Mouse (Mus musculus) monocyte, adult 2 months (primary cell): ENCODE results near the gene Eva1a.

Experiments used
- DNase-seq, 2 experiments: peaks; one replicate each; pipeline ENCODE4 v3.0.0; 2022; ENCODE audit warnings: low spot score in 2 of 2, low read depth in 1 of 2

The Eva1a gene

GRCm38 (mm10) chr6:82040834-82041487 is at the start of gene Eva1a:
Gene Eva1a (plus strand): TSS chr6:82041043.
- no peak for DNase-seq

GRCm38 (mm10) chr6:82012392-82012791 is 28.5 kb upstream of the Eva1a start:
- no peak for DNase-seq

GRCm38 (mm10) chr6:82021074-82021473 is 19.8 kb upstream of the Eva1a start:
- no peak for DNase-seq

DNA sequence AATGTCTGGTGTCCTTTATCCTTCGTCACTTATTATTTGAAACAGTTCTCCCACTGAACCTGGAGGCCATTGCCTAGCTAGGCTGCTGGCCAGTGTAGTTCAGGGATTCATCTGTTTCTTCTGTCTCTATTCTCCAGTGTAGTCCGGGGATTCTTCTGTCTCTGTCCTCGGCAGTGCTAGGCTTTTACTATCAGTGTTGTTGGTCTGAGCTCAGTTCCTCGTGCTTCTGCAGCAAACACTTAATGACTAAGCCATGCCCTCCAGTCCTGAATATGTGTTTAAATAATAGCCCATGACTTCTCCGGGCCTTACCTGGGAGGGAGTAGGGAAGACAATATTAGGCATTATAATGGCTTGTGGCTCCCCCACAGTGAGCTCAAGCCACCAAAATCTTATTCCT is 19.3 kb upstream of the Eva1a start:
- no peak for DNase-seq

DNA sequence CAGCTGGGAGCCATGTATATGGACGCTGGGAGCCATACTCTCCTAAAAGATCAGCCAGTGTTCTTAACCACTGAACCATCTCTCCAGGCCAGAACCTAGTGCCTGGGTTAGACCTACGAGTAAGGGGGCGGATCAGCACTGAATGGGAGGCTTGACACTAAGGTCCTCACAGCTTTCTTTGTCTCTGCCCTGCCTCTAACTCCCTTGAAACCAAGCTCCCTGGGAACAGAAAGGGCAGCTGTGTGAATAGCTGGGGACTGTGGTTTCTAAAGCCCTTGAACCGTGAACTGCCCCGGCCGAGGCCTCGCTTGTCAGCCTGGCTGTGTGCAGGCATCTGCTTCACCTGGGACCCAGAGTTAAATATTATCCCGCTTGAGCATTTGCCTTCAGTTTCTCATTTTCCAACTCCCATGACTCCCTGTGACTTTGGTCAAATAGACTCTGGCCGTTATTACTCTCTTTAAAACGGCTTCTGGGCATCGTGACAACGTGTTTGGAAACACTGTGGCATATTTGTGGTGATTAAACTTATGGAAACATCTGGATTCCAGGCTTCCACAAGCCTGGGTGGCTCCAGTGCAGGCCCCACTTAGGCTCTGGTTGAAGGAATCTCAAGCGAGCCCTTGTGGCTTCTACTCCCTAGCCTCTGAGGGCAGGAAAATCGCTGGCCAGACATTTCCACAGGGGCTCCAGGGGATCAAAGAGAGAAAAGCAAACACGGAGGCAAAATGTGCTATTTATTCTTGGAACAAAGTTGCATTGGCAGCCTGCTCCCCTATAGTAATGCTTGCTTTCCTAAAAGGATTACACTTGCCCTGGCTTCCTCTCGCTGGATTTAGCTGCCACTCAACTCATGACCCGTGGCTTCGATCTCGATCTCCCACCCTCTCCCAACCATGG is 11.0 kb upstream of the Eva1a start:
- DNase-seq: no peak

GRCm38 (mm10) chr6:82030511-82030884 is 10.3 kb upstream of the Eva1a start:
- DNase-seq: no peak

DNA sequence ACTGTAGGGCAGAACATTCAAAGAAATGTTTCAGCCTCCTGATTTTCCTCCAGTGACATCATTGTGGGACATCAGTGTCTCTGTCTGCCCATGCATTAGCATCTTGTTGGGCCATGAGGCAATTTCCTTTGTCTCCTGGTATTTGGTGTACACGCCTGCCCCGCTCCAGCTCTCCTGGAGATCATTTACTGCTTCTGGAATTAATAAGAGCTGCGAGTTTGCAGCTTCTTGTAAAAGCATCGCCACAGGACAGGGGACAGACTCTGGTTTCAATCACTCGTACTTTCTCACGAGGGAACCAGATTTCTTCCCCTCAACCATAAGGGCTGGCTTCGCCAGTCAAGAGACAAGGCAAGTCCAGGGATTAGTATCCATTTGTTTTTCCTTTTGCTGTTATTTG is 3.6 kb upstream of the Eva1a start:
- DNase-seq: no peak

DNA sequence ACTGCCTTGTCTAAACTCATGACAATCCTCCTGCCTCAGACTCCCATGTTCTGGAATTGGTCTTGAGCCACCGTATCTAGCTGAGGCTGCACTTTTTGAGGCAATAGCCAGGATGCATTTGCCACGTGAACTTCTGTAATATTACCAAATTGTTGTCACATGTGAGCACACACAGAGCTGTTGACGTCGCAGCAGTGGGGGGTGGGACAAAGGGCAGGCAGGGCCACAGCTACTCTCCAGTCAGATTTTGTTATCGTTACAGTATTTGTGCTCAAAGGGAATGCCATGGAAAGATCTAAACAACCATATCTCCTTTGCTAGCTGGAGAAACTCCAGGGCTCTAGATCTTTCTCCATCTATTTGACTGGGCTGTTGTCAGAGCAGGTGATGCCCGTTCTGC is 1.6 kb upstream of the Eva1a start:
- no peak for DNase-seq

GRCm38 (mm10) chr6:82039968-82040367 is 875 bp upstream of the Eva1a start:
- no peak for DNase-seq

DNA sequence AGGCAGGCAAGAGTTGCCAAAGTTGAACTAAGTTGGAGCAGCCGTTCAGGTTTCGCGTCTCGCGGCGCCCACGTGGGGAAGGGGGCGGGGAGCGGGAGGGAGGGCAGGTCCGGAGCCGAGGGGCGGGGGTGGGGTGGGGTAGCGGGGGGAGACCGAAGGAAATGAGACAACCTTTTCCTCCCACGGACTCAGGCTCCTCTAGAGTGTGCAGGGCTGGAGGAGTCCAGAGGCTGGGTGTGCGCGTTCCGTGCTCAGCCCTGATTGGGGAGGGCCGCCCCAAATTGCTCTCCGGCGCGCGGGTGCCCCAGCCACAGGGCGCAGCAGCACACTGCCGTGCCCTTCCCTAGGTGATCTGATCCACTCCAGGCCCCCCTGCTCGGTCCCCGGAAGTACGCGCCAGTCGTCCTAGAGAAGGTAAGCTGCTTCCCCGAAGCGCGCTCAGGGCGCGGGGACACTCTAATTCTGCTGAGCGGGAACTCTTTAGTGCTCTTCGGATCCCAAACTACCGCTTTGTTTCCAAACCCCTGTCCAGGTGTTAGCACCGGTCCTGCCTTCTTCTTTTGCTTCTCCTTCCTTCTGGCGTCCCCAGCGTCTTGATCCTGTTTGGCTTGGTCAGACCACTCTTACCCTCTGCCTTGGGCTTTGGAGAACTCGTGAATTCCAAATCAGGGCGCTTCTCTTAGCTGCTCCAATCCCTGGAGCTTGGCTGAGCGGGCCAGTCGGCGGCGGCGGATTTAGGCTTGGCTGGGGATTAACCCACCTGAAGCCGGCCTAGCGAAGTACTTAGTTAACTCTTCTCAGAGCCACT is 849 bp downstream of the Eva1a start:
- no peak for DNase-seq

DNA sequence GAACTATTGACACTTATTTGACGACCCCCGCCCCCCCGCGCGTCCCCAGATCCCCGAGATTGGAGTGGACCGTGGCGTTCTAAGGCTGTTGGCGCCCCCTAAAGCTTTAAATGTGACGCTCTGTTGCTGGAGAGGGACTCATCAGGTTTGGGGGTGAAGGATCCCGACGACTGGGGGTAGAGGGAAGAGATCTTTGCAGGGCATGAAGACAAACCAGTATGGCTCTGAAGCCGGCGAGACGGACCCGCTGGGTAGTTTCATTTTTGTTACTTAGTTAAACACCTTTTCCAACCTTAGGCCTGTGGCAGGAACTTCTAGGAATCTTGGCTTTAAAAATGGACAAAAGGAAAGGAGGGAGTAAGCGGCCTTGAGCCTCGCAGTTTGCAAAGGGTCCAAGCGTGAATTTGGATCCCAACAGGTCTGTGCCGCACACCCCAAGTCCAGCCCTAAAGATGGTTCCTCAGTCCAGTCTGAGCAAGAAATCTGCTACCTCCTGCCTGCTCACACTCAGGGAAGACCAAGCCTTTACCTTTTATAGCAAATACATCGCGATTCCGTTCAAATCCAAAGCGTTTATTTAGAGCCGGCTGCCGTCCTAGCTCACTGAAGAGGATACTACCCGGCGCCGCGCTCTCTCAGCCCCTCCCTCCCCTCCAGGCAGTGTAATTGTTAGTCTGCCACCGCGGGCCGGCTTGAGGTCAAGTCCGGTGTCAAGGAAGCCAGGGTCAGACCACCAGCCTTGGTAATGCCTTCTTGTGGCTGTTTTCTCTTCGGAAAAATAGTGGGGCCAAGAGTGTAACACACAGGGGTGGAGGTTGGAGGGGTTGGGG is 1.7 kb downstream of the Eva1a start:
- no peak for DNase-seq

DNA sequence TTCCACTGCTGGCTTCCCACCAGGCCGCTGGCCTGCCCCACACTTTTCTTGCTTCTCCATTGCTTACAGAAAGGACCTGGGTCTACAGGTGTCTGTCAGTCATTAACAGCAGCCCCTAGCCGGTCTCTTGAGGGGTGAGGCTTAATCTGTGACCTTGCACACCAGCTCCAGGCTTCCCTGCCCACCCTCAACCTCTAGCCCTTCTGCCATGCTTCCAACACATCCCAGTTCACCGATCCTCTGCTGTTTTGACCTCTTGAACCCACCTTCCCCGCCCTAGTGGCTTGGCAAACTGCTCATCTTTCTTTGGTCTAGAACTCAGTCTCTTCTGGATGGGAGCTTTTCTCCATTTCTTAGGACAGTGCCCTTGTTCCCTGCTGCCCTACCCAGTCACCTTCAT is 2.8 kb downstream of the Eva1a start:
- no peak for DNase-seq

GRCm38 (mm10) chr6:82044509-82044908 is 3.7 kb downstream of the Eva1a start:
- DNase-seq: no peak

- DNase-seq: no peak
Measured at GRCm38 (mm10) chr6:82047977-82048376, 7.1 kb downstream of the Eva1a start.

- no peak for DNase-seq
Measured at GRCm38 (mm10) chr6:82050201-82050600, 9.4 kb downstream of the Eva1a start.

- DNase-seq: no peak
Measured at GRCm38 (mm10) chr6:82051569-82051968, 10.7 kb downstream of the Eva1a start.

DNA sequence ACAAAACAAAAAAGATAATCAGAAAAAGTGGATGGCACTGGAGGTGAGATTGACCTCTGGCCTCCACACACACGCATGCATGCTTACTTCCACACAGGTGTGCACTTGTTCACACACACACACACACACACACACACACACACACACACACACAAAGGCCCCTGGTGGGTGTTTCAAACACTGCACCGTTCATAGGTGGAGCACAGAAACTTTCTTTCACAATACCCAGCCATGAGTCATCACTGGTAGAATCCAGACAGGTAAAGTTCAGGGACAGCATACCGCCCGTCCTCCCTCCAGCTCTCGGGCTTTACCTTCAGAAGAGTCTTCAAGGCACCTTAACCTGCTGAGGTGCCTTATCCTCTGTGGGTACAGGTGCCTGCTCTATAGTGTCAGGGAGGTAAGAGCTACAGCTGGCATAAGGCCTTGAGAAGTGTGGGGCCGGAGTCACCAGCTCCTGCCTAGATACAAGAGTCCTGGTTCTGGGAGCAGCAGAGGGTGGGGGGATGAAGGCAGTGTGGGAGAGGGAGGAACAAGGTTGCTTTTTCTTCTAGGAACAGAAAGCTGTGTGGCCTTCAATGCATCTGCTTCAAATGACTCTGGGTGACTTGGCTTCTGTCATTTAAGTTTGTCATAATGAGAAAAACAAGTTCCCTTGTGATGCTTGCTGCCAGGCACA is 11.3 kb downstream of the Eva1a start:
- DNase-seq: no peak

- DNase-seq: no peak
Measured at GRCm38 (mm10) chr6:82052726-82053118, 11.9 kb downstream of the Eva1a start.

DNA sequence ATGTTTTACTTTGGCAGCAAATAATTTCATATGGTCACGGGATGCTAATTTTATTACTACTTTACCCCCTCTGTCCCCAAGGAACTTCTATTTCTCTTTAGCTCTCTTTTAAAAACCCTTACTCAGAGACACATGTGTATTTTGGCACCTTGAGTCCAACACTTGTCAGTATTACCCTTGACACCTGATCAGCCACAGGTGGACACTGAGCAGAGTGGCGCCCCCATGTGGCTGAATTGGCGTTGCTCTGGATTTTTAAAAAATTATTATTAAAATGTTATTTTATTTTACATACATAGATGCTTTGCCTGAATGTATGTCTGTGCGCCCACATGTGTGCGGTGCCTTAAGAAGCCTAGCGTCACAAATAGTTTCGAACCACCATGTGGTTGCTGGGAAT is 14.0 kb downstream of the Eva1a start:
- DNase-seq: no peak

GRCm38 (mm10) chr6:82059896-82060295 is 19.1 kb downstream of the Eva1a start:
- DNase-seq: no peak
